Mouse (Mus musculus): ENCODE results near the gene Vmac. TPM values are rescaled to one million over a fixed set of nuclear protein-coding genes. Genes with fewer than 3 reads are reported as not detected.

Vmac gene
- polyA plus RNA-seq, 1 experiment from 2014 or later: 13.4 TPM

DNA sequence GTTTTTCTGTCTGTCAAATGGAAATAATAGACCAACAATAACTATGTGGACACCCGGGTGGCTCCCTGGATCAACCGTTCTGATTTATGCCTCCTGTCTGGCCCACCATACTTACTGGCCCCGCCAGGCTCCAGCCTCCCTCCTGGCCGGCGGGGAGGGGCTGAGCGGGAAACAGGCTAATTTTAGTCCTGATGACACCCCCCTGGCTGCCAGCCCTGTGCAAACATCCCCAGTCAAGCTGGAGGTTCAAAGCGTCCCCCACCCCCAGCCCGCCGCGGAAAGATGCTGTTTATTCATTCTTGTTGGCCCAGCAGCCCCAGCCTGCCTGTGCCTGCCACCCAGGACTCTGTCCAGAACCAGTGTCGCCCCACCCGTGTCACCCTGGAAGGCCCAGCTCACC, 10.3 kb upstream of the Vmac start:
- no peaks in the 10 kb centered on the region for H3K9me3 ChIP-seq (replicated peaks; ENCODE audit: control insufficient read depth, low read length)
- H3K27ac ChIP-seq (ENCODE audit: low read depth, low read length): no peak overlapping the region
- 0 out of 2 replicates have a peak, but pooled peaks cover 5% of the 10 kb centered on the region for H3K36me3 ChIP-seq (ENCODE audit: control insufficient read depth, insufficient read depth, low read length)
- H3K27me3 ChIP-seq (ENCODE audit: control insufficient read depth, insufficient read depth, low read length): peaks cover 4% of the 10 kb centered on the region; the same call in 1 of the 2 replicates
- H3K9ac ChIP-seq (ENCODE audit: low read depth, low read length): peak overlapping the region; percentile 59
- peak overlapping the region; percentile 50 for H3K4me2 ChIP-seq
- WGBS (ENCODE audit: insufficient replicate concordance): 14% methylated on average over 12 of the region's 12 CpGs
- H3K4me1 ChIP-seq (ENCODE audit: control insufficient read depth, insufficient read depth, low read length): peaks cover 20% of the 10 kb centered on the region
- 0 out of 2 replicates have a peak, but pooled peaks have one; percentile 14 for ATAC-seq (replicated peaks; ENCODE audit: insufficient number of reproducible peaks, low FRiP score, low TSS enrichment)
- peak overlapping the region; percentile 12; the same call in 1 of the 2 replicates for H3K4me3 ChIP-seq (ENCODE audit: low read depth, low read length)

DNA sequence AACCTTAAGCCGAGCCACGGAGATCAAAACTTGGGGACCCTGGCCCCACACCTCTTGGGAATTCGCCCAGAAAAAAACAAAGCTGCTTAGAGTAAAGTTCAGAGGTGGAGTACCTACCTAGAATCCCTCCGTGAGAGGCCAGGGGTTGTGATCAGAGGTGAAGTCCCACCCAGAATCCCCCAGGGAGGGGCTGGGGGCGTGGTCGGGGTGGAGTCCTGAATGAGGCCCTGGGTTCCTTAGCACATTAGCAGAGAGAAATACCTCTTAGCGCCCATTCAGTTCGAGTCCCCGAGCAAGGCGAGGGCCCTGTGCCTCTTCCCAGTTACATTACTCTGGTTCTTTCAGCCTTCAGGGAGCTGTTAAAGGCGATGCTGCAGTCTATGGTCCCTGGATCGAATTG, 9.8 kb upstream of the Vmac start:
- H3K9ac ChIP-seq (ENCODE audit: low read depth, low read length): 0 out of 2 replicates have a peak overlapping the region, but pooled peaks have one; percentile 59
- H3K36me3 ChIP-seq (ENCODE audit: control insufficient read depth, insufficient read depth, low read length): peaks cover 6% of the 10 kb centered on the region; the same call in 1 of the 2 replicates

DNA sequence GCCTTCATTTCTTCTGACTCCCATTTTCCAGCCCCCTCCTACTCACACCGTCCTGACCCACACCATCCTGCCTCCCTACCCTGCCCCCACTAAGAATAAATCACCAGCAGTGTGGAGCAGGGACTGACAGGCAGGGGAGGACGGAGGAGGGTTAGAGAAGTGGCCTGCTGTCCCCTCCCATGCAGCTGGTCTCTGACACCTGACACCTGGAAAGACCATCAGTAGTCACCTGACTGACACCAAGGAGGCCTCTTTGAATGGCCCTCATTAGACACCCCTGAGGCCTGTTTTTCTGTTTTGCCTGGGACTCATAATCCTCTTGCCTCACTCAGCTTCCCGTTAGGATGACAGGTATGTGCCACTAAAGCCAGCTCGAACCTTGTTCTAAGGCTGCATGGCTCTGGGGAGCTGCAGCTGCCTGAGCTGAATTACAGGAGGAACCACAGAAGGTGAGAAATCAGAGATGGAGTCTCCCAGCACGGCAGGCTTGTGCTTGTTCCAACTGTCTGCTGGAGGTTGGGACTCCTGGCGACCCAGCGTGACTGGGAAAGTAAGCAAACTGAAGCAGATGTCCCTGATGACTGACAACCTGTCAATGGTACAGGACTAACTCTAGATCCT, 9.3 kb upstream of the Vmac start:
- Histone ChIP-seq H3K4me3 (ENCODE audit: low read depth, low read length) (no peak overlapping the region), H3K36me3 (ENCODE audit: control insufficient read depth, insufficient read depth, low read length) (peaks cover 8% of the 10 kb centered on the region; the same call in 1 of the 2 replicates), H3K9ac (ENCODE audit: low read depth, low read length) (0 out of 2 replicates have a peak overlapping the region, but pooled peaks have one; percentile 2), H3K27me3 (ENCODE audit: control insufficient read depth, insufficient read depth, low read length) (peaks cover 4% of the 10 kb centered on the region; the same call in 1 of the 2 replicates), H3K9me3 (replicated peaks; ENCODE audit: control insufficient read depth, low read length) (no peaks in the 10 kb centered on the region), H3K4me2 (peak overlapping the region; percentile 50), H3K27ac (ENCODE audit: low read depth, low read length) (no peak overlapping the region), H3K4me1 (ENCODE audit: control insufficient read depth, insufficient read depth, low read length) (peaks cover 20% of the 10 kb centered on the region)
- ATAC-seq (replicated peaks; ENCODE audit: insufficient number of reproducible peaks, low FRiP score, low TSS enrichment): no peak
- 8% methylated on average over 7 of the region's 7 CpGs for WGBS (ENCODE audit: insufficient replicate concordance)

More for the DNA sequence above, 9.8 kb upstream of the Vmac start:
- H3K27me3 ChIP-seq (ENCODE audit: control insufficient read depth, insufficient read depth, low read length): peaks cover 4% of the 10 kb centered on the region; the same call in 1 of the 2 replicates
- H3K9me3 ChIP-seq (replicated peaks; ENCODE audit: control insufficient read depth, low read length): no peaks in the 10 kb centered on the region
- H3K4me1 ChIP-seq (ENCODE audit: control insufficient read depth, insufficient read depth, low read length): peaks cover 20% of the 10 kb centered on the region
- no peak for ATAC-seq (replicated peaks; ENCODE audit: insufficient number of reproducible peaks, low FRiP score, low TSS enrichment)
- no peak overlapping the region for H3K27ac ChIP-seq (ENCODE audit: low read depth, low read length)
- H3K4me3 ChIP-seq (ENCODE audit: low read depth, low read length): peak overlapping the region; percentile 12; the same call in 1 of the 2 replicates
- WGBS (ENCODE audit: insufficient replicate concordance): 12% methylated on average over 12 of the region's 12 CpGs
- H3K4me2 ChIP-seq: peak overlapping the region; percentile 50

- Histone ChIP-seq H3K4me3 (ENCODE audit: low read depth, low read length) (no peak overlapping the region), H3K9ac (ENCODE audit: low read depth, low read length) (no peak overlapping the region), H3K4me1 (ENCODE audit: control insufficient read depth, insufficient read depth, low read length) (peaks cover 32% of the 10 kb centered on the region), H3K27me3 (ENCODE audit: control insufficient read depth, insufficient read depth, low read length) (no peaks in the 10 kb centered on the region; the same call in 1 of the 2 replicates), H3K27ac (ENCODE audit: low read depth, low read length) (no peak overlapping the region), H3K4me2 (no peak overlapping the region), H3K9me3 (replicated peaks; ENCODE audit: control insufficient read depth, low read length) (no peaks in the 10 kb centered on the region), H3K36me3 (ENCODE audit: control insufficient read depth, insufficient read depth, low read length) (peaks cover 12% of the 10 kb centered on the region)
- no peak for ATAC-seq (replicated peaks; ENCODE audit: insufficient number of reproducible peaks, low FRiP score, low TSS enrichment)
- WGBS (ENCODE audit: insufficient replicate concordance): 83% methylated on average over 11 of the region's 11 CpGs
These were observed 5.8 kb upstream of the Vmac start for GRCm38 (mm10) chr17:56723419-56724161.

DNA sequence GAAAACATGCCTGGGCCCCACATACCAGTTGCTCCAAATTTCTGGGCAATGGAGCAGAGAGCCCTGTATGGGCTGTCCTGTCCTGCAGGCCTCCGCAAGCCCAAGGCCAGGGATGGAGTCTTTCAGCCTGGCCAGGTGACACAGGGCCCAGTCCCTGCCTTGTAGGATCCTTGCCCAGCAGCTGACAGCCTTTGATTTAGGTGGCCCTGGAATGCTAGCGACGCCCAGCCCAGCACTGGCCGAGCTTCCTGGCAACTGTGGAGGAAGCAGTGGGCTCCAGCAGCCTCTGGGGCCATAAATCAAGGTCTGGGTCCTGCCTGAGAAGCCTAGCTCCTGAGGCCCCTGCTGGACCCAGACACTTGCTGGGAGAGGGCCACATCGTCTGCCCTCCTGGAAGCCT, 4.6 kb upstream of the Vmac start:
- peaks cover 12% of the 10 kb centered on the region for H3K36me3 ChIP-seq (ENCODE audit: control insufficient read depth, insufficient read depth, low read length)

GRCm38 (mm10) chr17:56716655-56717362, 1.0 kb downstream of the Vmac start:
- peak; percentile 84 for ATAC-seq (replicated peaks; ENCODE audit: insufficient number of reproducible peaks, low FRiP score, low TSS enrichment)
- no peaks in the 10 kb centered on the region for H3K27me3 ChIP-seq (ENCODE audit: control insufficient read depth, insufficient read depth, low read length)
- WGBS (ENCODE audit: insufficient replicate concordance): under 1% methylated on average over 47 of the region's 55 CpGs
- peak overlapping the region; percentile 84 for H3K4me3 ChIP-seq (ENCODE audit: low read depth, low read length)
- peaks cover 8% of the 10 kb centered on the region for H3K36me3 ChIP-seq (ENCODE audit: control insufficient read depth, insufficient read depth, low read length)
- no peaks in the 10 kb centered on the region for H3K9me3 ChIP-seq (replicated peaks; ENCODE audit: control insufficient read depth, low read length)
- peak overlapping the region; percentile 78 for H3K27ac ChIP-seq (ENCODE audit: low read depth, low read length)
- peak overlapping the region; percentile 90 for H3K4me2 ChIP-seq
- H3K9ac ChIP-seq (ENCODE audit: low read depth, low read length): peak overlapping the region; percentile 96
- peaks cover 36% of the 10 kb centered on the region for H3K4me1 ChIP-seq (ENCODE audit: control insufficient read depth, insufficient read depth, low read length)

More for the DNA sequence above, 4.6 kb upstream of the Vmac start:
- no peaks in the 10 kb centered on the region for H3K27me3 ChIP-seq (ENCODE audit: control insufficient read depth, insufficient read depth, low read length)
- no peak for ATAC-seq (replicated peaks; ENCODE audit: insufficient number of reproducible peaks, low FRiP score, low TSS enrichment)
- WGBS (ENCODE audit: insufficient replicate concordance): 87% methylated on average over 5 of the region's 5 CpGs
- H3K4me1 ChIP-seq (ENCODE audit: control insufficient read depth, insufficient read depth, low read length): peaks cover 23% of the 10 kb centered on the region
- no peak overlapping the region for H3K4me2 ChIP-seq
- no peaks in the 10 kb centered on the region for H3K9me3 ChIP-seq (replicated peaks; ENCODE audit: control insufficient read depth, low read length)
- 0 out of 2 replicates have a peak overlapping the region, but pooled peaks have one; percentile 28 for H3K9ac ChIP-seq (ENCODE audit: low read depth, low read length)
- no peak overlapping the region for H3K4me3 ChIP-seq (ENCODE audit: low read depth, low read length)
- H3K27ac ChIP-seq (ENCODE audit: low read depth, low read length): no peak overlapping the region

DNA sequence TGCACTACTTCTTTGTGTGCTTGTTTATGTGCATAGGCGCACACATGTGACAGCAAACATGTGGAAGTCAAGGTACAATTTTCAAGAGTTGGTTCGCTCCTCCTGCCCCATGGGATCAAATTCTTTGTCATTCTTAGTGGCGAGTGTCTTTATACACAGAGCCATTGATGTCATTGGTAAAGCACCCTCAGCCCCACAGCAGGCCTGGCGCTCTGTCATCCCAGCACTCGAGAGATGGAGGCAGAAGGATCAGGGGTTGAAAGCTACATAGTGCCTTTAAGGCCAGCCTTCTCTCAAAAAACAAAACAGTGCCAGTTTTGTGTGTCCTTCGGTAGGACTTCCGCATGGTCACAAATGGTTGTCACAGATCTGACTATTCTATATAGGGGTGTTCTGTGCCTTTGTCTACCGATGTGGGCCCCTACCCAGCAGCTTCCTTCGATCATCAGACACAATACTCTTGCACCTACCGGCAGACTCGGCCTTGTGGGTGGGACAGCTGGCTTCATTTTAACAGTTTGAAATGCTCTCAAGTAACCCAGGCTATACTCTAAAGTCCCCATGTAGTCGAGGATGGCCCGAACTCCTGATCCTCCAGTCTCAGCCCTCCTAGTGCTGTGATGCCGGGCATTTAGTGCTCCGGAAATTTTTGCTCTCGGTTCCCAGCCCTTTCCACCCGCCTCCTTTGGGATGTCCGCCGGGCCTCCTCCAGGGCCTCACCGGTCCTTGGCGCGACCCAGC, 1.7 kb downstream of the Vmac start:
- Histone ChIP-seq H3K27ac (ENCODE audit: low read depth, low read length) (peak overlapping the region; percentile 54; the same call in 1 of the 2 replicates), H3K4me3 (ENCODE audit: low read depth, low read length) (peak overlapping the region; percentile 84), H3K27me3 (ENCODE audit: control insufficient read depth, insufficient read depth, low read length) (no peaks in the 10 kb centered on the region), H3K4me1 (ENCODE audit: control insufficient read depth, insufficient read depth, low read length) (peaks cover 36% of the 10 kb centered on the region), H3K9ac (ENCODE audit: low read depth, low read length) (peak overlapping the region; percentile 77), H3K9me3 (replicated peaks; ENCODE audit: control insufficient read depth, low read length) (no peaks in the 10 kb centered on the region), H3K36me3 (ENCODE audit: control insufficient read depth, insufficient read depth, low read length) (peaks cover 11% of the 10 kb centered on the region), H3K4me2 (peak overlapping the region; percentile 90)
- ATAC-seq (replicated peaks; ENCODE audit: insufficient number of reproducible peaks, low FRiP score, low TSS enrichment): no peak
- WGBS (ENCODE audit: insufficient replicate concordance): 28% methylated on average over 22 of the region's 22 CpGs

Measured in heart, embryonic 11.5 days (tissue).